Mouse (Mus musculus) CH12.LX (cell line): Measurements from ENCODE around the gene Pck1. TPM values are rescaled to one million over a fixed set of nuclear protein-coding genes. Genes with fewer than 3 reads are reported as not detected.

Source experiments
- DNase-seq: peaks from one replicate; pipeline ENCODE4 v3.0.0-alpha.2; 2013; ENCODE audit errors: extremely low read depth
- H3K27ac ChIP-seq: 2 replicates; pipeline ENCODE4 v1.5.1; 2012; ENCODE audit warnings: low read depth, mild to moderate bottlenecking, control low read depth, moderate library complexity; ENCODE audit not compliant: insufficient read depth
- H3K27me3 ChIP-seq: replicated peaks from 2 replicates; pipeline ENCODE3; 2012; ENCODE audit warnings: inconsistent platforms
- H3K36me3 ChIP-seq, 2 experiments: replicated peaks in 1 of 2; 2 replicates each; pipeline versions ENCODE3 to v1.6.1; 2012; ENCODE audit warnings: inconsistent platforms in 1 of 2, low read length in 1 of 2, mild to moderate bottlenecking in 1 of 2, mixed read lengths in 1 of 2, moderate library complexity in 1 of 2; ENCODE audit not compliant: control insufficient read depth in 1 of 2, insufficient read depth in 1 of 2
- H3K4me1 ChIP-seq, 2 experiments: 2 replicates each; pipeline ENCODE4 v1.6.1; 2012; ENCODE audit warnings: inconsistent platforms in 1 of 2, moderate library complexity in 1 of 2; ENCODE audit not compliant: insufficient read depth in 2 of 2, control insufficient read depth in 1 of 2
- H3K4me2 ChIP-seq: 2 replicates; pipeline ENCODE4 v1.6.1; 2012; ENCODE audit warnings: low read depth, mild to moderate bottlenecking, control low read depth; ENCODE audit not compliant: poor library complexity, insufficient read depth, severe bottlenecking
- H3K4me3 ChIP-seq, 3 experiments: fragments of 150-350 bp in 1 of 3; sonication (generic) in 1 of 3; replicated peaks in 1 of 3; 2 replicates each; pipeline versions ENCODE3 to v1.5.1; 2011 to 2012; ENCODE audit warnings: low read depth in 2 of 3, low read length in 2 of 3, mild to moderate bottlenecking in 2 of 3, moderate library complexity in 2 of 3, control low read depth in 1 of 3, improper control_type of control experiment in 1 of 3, inconsistent platforms in 1 of 3, mixed read lengths in 1 of 3; ENCODE audit not compliant: poor library complexity in 1 of 3
- H3K79me2 ChIP-seq: replicated peaks from 2 replicates; pipeline ENCODE4 v1.6.1; 2012; ENCODE audit warnings: mild to moderate bottlenecking, moderate library complexity; ENCODE audit not compliant: control insufficient read depth, poor library complexity, insufficient read depth, severe bottlenecking; ENCODE audit errors: extremely low read depth
- H3K9ac ChIP-seq: 2 replicates; pipeline ENCODE4 v1.6.1; 2012; ENCODE audit warnings: low read depth, mild to moderate bottlenecking, control low read depth, moderate library complexity; ENCODE audit not compliant: insufficient read depth
- H3K9me3 ChIP-seq: replicated peaks from 2 replicates; pipeline ENCODE3; 2012; ENCODE audit warnings: low read length, inconsistent platforms, mixed read lengths
- BHLHE40 ChIP-seq: IDR thresholded peaks from 2 replicates; pipeline ENCODE4 v1.6.1; 2011; ENCODE audit warnings: mild to moderate bottlenecking, low read depth, low read length, improper control_type of control experiment
- CHD1 ChIP-seq: IDR thresholded peaks from 2 replicates; pipeline ENCODE4 v1.6.1; 2012; ENCODE audit warnings: low read depth, low read length, improper control_type of control experiment, inconsistent platforms
- CHD2 ChIP-seq: IDR thresholded peaks from 2 replicates; pipeline ENCODE4 v1.6.1; 2011; ENCODE audit warnings: low read length, improper control_type of control experiment
- CTCF ChIP-seq, 2 experiments: IDR thresholded peaks in 1 of 2; conservative IDR thresholded peaks in 1 of 2; 2 replicates each; pipeline ENCODE4 v1.5.1; 2011 to 2012; ENCODE audit warnings: low read depth in 2 of 2, low read length in 2 of 2, improper control_type of control experiment in 1 of 2, inconsistent platforms in 1 of 2, mild to moderate bottlenecking in 1 of 2, moderate library complexity in 1 of 2
- E2F4 ChIP-seq: IDR thresholded peaks from 2 replicates; pipeline ENCODE4 v1.6.1; 2011; ENCODE audit warnings: low read depth, low read length, improper control_type of control experiment; ENCODE audit not compliant: insufficient replicate concordance
- ELF1 ChIP-seq: IDR thresholded peaks from 2 replicates; pipeline ENCODE4 v1.6.1; 2014; ENCODE audit warnings: low read depth, mild to moderate bottlenecking, inconsistent platforms, low read length, improper control_type of control experiment
- EP300 ChIP-seq: IDR thresholded peaks from 2 replicates; pipeline ENCODE4 v1.6.1; 2011; ENCODE audit warnings: low read length, improper control_type of control experiment
- ETS1 ChIP-seq: conservative IDR thresholded peaks from 2 replicates; pipeline ENCODE4 v1.6.1; 2012; ENCODE audit warnings: low read depth, mild to moderate bottlenecking, inconsistent platforms, low read length, improper control_type of control experiment, moderate library complexity
- GABPA ChIP-seq: IDR thresholded peaks from 2 replicates; pipeline ENCODE4 v1.6.1; 2012; ENCODE audit warnings: low read depth, low read length, improper control_type of control experiment, inconsistent platforms; ENCODE audit not compliant: insufficient replicate concordance
- HCFC1 ChIP-seq: IDR thresholded peaks from 2 replicates; pipeline ENCODE4 v1.6.1; 2012; ENCODE audit warnings: low read depth, mild to moderate bottlenecking, inconsistent platforms, low read length, improper control_type of control experiment
- IRF4 ChIP-seq: IDR thresholded peaks from 2 replicates; pipeline ENCODE4 v1.6.1; 2014; ENCODE audit warnings: low read depth, mild to moderate bottlenecking, inconsistent platforms, low read length, improper control_type of control experiment
- JUN ChIP-seq: IDR thresholded peaks from 2 replicates; pipeline ENCODE4 v1.6.1; 2011; ENCODE audit warnings: low read depth, mild to moderate bottlenecking, low read length, improper control_type of control experiment, moderate library complexity; ENCODE audit not compliant: insufficient read depth
- KAT2A ChIP-seq: IDR thresholded peaks from 2 replicates; pipeline ENCODE4 v1.6.1; 2012; ENCODE audit warnings: low read length, improper control_type of control experiment, inconsistent platforms; ENCODE audit not compliant: insufficient replicate concordance
- MAFK ChIP-seq: IDR thresholded peaks from 2 replicates; pipeline ENCODE4 v1.6.1; 2011; ENCODE audit warnings: low read length, improper control_type of control experiment; ENCODE audit not compliant: insufficient replicate concordance
- MAX ChIP-seq: IDR thresholded peaks from 2 replicates; pipeline ENCODE4 v1.6.1; 2011; ENCODE audit warnings: low read length, improper control_type of control experiment
- MAZ ChIP-seq: IDR thresholded peaks from 2 replicates; pipeline ENCODE4 v1.6.1; 2012; ENCODE audit warnings: low read depth, mild to moderate bottlenecking, inconsistent platforms, low read length, improper control_type of control experiment, moderate library complexity
- MEF2A ChIP-seq: IDR thresholded peaks from 2 replicates; pipeline ENCODE4 v1.6.1; 2014; ENCODE audit warnings: low read depth, mild to moderate bottlenecking, inconsistent platforms, low read length, improper control_type of control experiment, borderline replicate concordance
- MXI1 ChIP-seq: IDR thresholded peaks from 2 replicates; pipeline ENCODE4 v1.6.1; 2011; ENCODE audit warnings: mild to moderate bottlenecking, low read depth, low read length, improper control_type of control experiment
- MYC ChIP-seq: IDR thresholded peaks from 2 replicates; pipeline ENCODE4 v1.6.1; 2011; ENCODE audit warnings: low read depth, mild to moderate bottlenecking, improper control_type of control experiment, low read length
- NELFE ChIP-seq: IDR thresholded peaks from 2 replicates; pipeline ENCODE4 v1.6.1; 2011; ENCODE audit warnings: low read depth, low read length, improper control_type of control experiment
- NRF1 ChIP-seq: IDR thresholded peaks from 2 replicates; pipeline ENCODE4 v1.6.1; 2014; ENCODE audit warnings: low read depth, mild to moderate bottlenecking, inconsistent platforms, low read length, improper control_type of control experiment, moderate library complexity
- PAX5 ChIP-seq: IDR thresholded peaks from 2 replicates; pipeline ENCODE4 v1.6.1; 2012; ENCODE audit warnings: low read length, inconsistent platforms, mixed read lengths
- POLR2A ChIP-seq: IDR thresholded peaks from 2 replicates; pipeline ENCODE4 v1.6.1; 2011; ENCODE audit warnings: low read depth, mild to moderate bottlenecking, improper control_type of control experiment, low read length
- POLR2AphosphoS2 ChIP-seq: IDR thresholded peaks from 2 replicates; pipeline ENCODE4 v1.6.1; 2011; ENCODE audit warnings: low read depth, low read length, improper control_type of control experiment
- RAD21 ChIP-seq: IDR thresholded peaks from 2 replicates; pipeline ENCODE4 v1.6.1; 2011; ENCODE audit warnings: low read depth, mild to moderate bottlenecking, low read length, improper control_type of control experiment, moderate library complexity
- RCOR1 ChIP-seq: conservative IDR thresholded peaks from 2 replicates; pipeline ENCODE4 v1.6.1; 2012; ENCODE audit warnings: low read depth, mild to moderate bottlenecking, inconsistent platforms, low read length, improper control_type of control experiment
- SIN3A ChIP-seq: IDR thresholded peaks from 2 replicates; pipeline ENCODE4 v1.6.1; 2012; ENCODE audit warnings: low read length, improper control_type of control experiment, inconsistent platforms
- SMC3 ChIP-seq: IDR thresholded peaks from 2 replicates; pipeline ENCODE4 v1.6.1; 2011; ENCODE audit warnings: low read depth, low read length, improper control_type of control experiment
- TBP ChIP-seq: conservative IDR thresholded peaks from 2 replicates; pipeline ENCODE4 v1.6.1; 2011; ENCODE audit warnings: low read depth, low read length, improper control_type of control experiment
- TCF12 ChIP-seq: IDR thresholded peaks from 2 replicates; pipeline ENCODE4 v1.6.1; 2014; ENCODE audit warnings: low read depth, mild to moderate bottlenecking, inconsistent platforms, low read length, improper control_type of control experiment
- UBTF ChIP-seq: IDR thresholded peaks from 2 replicates; pipeline ENCODE4 v1.6.1; 2012; ENCODE audit warnings: low read depth, mild to moderate bottlenecking, inconsistent platforms, low read length, improper control_type of control experiment, moderate library complexity
- USF1 ChIP-seq: IDR thresholded peaks from 2 replicates; pipeline ENCODE4 v1.6.1; 2014; ENCODE audit warnings: low read depth, mild to moderate bottlenecking, inconsistent platforms, low read length, improper control_type of control experiment
- USF2 ChIP-seq: conservative IDR thresholded peaks from 2 replicates; pipeline ENCODE4 v1.6.1; 2011; ENCODE audit warnings: low read depth, low read length, improper control_type of control experiment
- ZC3H11A ChIP-seq: IDR thresholded peaks from 2 replicates; pipeline ENCODE4 v1.6.1; 2012; ENCODE audit warnings: low read depth, mild to moderate bottlenecking, inconsistent platforms, low read length, improper control_type of control experiment
- ZKSCAN1 ChIP-seq: IDR thresholded peaks from 2 replicates; pipeline ENCODE4 v1.6.1; 2012; ENCODE audit warnings: low read depth, inconsistent platforms, low read length, improper control_type of control experiment, borderline replicate concordance
- ZMIZ1 ChIP-seq: IDR thresholded peaks from 2 replicates; pipeline ENCODE4 v1.6.1; 2012; ENCODE audit warnings: low read depth, mild to moderate bottlenecking, inconsistent platforms, low read length, improper control_type of control experiment
- ZNF384 ChIP-seq: IDR thresholded peaks from 2 replicates; pipeline ENCODE4 v1.6.1; 2012; ENCODE audit warnings: low read depth, low read length, improper control_type of control experiment, inconsistent platforms
- dilution Hi-C: fragments of 300-500 bp; cut with MboI; formaldehyde crosslinking; loops from 2 replicates; pipeline ENCODE4 v1.14.3; 2020; ENCODE audit warnings: low sequenced_read_pairs; ENCODE audit not compliant: extremely low pct_unique_long_range_greater_than_20kb, extremely low pct_ligation_motif_present
- in situ Hi-C: fragments of 300-500 bp; cut with MboI; formaldehyde crosslinking; loops from 3 replicates; pipeline ENCODE4 v1.14.3; 2019; ENCODE audit warnings: low sequenced_read_pairs, low pct_ligation_motif_present, low pct_unique_long_range_greater_than_20kb, mixed read lengths
- polyA plus RNA-seq: library from polyadenylated mRNA; unstranded; fragments of >175 nt; gene quantifications from 2 replicates; pipeline ENCODE4 v1.2.1, GENCODE M21; 2012; ENCODE audit warnings: low read depth; ENCODE audit not compliant: insufficient read length
- total RNA-seq, 2 experiments: library from RNA; depleted of rRNA; stranded (reverse); fragments of 300-350 nt in 1 of 2; fragments of >200 nt in 1 of 2; gene quantifications; 2 replicates each; pipeline ENCODE4 v1.2.3; 2012 to 2014

Pck1 gene
- total and polyA plus RNA-seq, 3 experiments = 0.08 to 0.13 (median 0.11) TPM

DNA sequence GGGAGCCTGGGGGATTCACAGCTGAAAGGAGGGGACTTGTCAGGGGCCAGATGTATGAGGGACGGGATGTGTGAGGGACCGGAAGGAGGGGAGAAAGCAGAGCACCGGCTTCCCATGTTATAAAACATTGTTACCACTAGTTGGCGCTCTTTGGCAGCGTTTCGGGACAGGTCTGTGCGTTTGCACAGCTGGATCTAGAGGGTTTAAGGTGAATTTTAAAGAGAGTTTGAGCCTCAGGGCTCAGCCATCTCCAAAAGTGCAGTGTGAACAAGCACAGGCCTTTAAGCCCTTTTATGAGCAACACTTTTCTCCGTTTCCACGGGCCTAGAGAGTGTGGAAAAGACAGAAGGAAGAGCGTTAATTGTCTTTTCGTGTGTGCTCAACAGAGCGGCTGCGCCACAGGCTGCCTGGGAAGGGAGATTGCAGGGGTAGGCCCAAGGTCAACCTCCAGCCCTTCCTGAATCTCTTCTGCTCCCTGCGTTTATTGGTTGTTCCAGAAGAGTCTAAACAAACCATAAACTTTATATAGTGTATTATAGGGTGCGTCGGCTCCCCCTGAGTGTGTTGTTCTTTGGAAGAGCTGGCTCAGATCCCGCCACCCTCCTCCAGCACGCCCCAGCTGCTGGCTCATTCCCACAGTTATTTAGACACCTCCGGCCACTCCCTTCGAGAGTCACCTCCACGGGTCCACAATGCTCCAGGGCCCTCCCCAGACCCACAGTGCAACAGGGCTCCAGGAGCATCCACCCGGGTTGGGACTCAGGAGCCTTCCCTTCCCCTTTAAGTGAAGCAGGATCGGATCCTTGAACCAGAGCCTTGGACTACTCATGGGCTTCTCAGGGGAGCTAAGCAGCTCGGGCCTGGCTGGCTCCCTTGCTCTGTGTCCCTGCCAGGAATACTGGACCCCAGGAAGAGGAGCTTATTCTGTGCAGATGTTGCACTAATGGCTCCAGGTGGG is 6.8 kb downstream of the Pck1 start:
- Histone ChIP-seq H3K4me1 (peaks cover 17 to 44% of the 10 kb centered on the region in 2 experiments), H3K9ac (no peak overlapping the region), H3K9me3 (no peaks in the 10 kb centered on the region), H3K4me3 (no peak overlapping the region), H3K36me3 (no peaks in the 10 kb centered on the region), H3K27me3 (peaks cover 15% of the 10 kb centered on the region), H3K27ac (no peak overlapping the region), H3K4me2 (no peak overlapping the region), H3K79me2 (no peaks in the 10 kb centered on the region)
- peak; percentile 93 for DNase-seq
- dilution Hi-C loops (no loop called here), in situ Hi-C loops (loop anchor here (25.0 kb wide), 1 partner anchor 147 kb away; the partner anchor contains the start of genes Rae1 and Rbm38)
- TF ChIP-seq RCOR1 (no peak), ZKSCAN1 (no peak), EP300 (no peak), CHD1 (0 out of 2 replicates have a peak, but pooled peaks have one; percentile 1), MYC (0 out of 2 replicates have a peak, but pooled peaks have one; percentile 51), RAD21 (peak; percentile 66), ZC3H11A (no peak), CHD2 (no peak), ZMIZ1 (no peak), ELF1 (peak; percentile 80), HCFC1 (peak; percentile 82), POLR2A (0 out of 2 replicates have a peak, but pooled peaks have one; percentile 42), TBP (0 out of 2 replicates have a peak, but pooled peaks have one; percentile 57), MAFK (no peak; the same call in 1 of the 2 replicates), UBTF (no peak), USF1 (no peak), POLR2AphosphoS2 (no peak), SMC3 (peak; percentile 50), MAX (peak; percentile 41; the same call in 1 of the 2 replicates), ZNF384 (no peak), E2F4 (no peak), JUN (no peak), PAX5 (no peak), ETS1 (no peak; the same call in 1 of the 2 replicates), USF2 (no peak), KAT2A (no peak), NRF1 (no peak), NELFE (peak; percentile 43; the same call in 1 of the 2 replicates), GABPA (no peak), TCF12 (peak; percentile 58; the same call in 1 of the 2 replicates), MEF2A (peak; percentile 41; the same call in 1 of the 2 replicates), SIN3A (0 out of 2 replicates have a peak, but pooled peaks have one; percentile 36), IRF4 (peak; percentile 29; the same call in 1 of the 2 replicates), MXI1 (peak; percentile 42; the same call in 1 of the 2 replicates), CTCF (conservative IDR thresholded peaks at IDR 0.05 in 1 of 2, IDR thresholded peaks at IDR 0.05 in 1 of 2; ENCODE audit: low read depth in 2 of 2, low read length in 2 of 2) (peak; percentile 93 to 94), MAZ (peak; percentile 68; the same call in 1 of the 2 replicates), BHLHE40 (0 out of 2 replicates have a peak, but pooled peaks have one; percentile 13)
